Mouse (Mus musculus) CD4-positive, CD25-positive, alpha-beta regulatory T cell, adult 9 weeks (primary cell): Measurements from ENCODE around the gene Pgm3. TPM values are rescaled to one million over a fixed set of nuclear protein-coding genes. Genes with fewer than 3 reads are reported as not detected.

ENCODE experiments used
- polyA plus RNA-seq: library from polyadenylated mRNA; unstranded; fragments of 100-300 nt; shearing (Covaris generic); gene quantifications from one replicate; pipeline ENCODE4 v1.2.1, GENCODE M21; 2017

Gene Pgm3
- polyA plus RNA-seq, result 22.0 TPM

DNA sequence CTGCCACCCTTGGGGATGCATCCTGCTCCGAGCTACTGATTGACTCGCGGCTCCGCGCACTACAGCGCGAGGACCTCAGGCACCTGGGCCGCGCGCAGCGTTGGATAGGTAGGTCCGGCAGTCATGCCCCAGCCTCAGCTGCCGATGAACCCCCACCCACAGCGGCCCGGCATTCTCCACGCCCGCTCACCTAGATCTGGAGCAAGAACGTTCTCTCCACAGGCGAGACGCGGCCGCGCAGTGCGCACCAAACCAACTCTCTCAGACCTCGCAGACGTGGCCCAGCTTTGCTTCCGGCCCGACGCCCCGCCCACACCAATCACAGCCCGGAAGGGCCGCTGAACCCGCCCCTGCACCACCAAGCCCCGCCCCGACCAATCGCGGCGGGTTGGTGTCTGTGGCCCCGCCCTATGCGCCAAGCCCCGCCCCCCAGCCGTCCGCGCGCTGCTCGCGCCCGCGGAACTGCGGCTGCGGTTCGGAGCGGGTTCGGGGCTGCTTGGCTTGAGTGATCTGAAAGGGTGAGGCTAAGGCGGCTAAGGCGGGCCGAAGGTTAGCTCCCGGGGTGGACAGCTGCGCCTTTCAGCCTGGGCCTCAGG lies at the start of gene Pgm3, which contains the start of gene Rwdd2a:
Gene Pgm3 (minus strand): TSS at position 303 of the 596 bp plus-strand sequence.
Gene Rwdd2a (plus strand): TSS at position 452 of the 596 bp plus-strand sequence.

Other genes with a start within 250 kb of the Pgm3 start
- 5.3 TPM for gene Ube2cbp, start 106.9 kb downstream of the Pgm3 start, polyA plus RNA-seq
- gene Dop1a, start 104.7 kb downstream of the Pgm3 start, polyA plus RNA-seq, result 45.3 TPM
- 6.8 TPM for gene Rwdd2a, start 149 bp upstream of the Pgm3 start, polyA plus RNA-seq
- not detected for gene Me1, start 124.1 kb upstream of the Pgm3 start, polyA plus RNA-seq
- not detected for gene Prss35, start 171.8 kb upstream of the Pgm3 start, polyA plus RNA-seq